Mouse (Mus musculus) thymus, adult 2 months (tissue): Measurements from ENCODE around the gene Nfia.

Experiments
- CTCF ChIP-seq: fragments of 200-500 bp; IDR thresholded peaks from 2 replicates; pipeline ENCODE4 v1.5.1; 2012; ENCODE audit warnings: mild to moderate bottlenecking, control low read depth, low read length, moderate library complexity, borderline replicate concordance; ENCODE audit not compliant: control insufficient read depth, poor library complexity, insufficient read depth; ENCODE audit errors: extremely low read depth
- POLR2A ChIP-seq: fragments of 200-500 bp; IDR thresholded peaks from 2 replicates; pipeline ENCODE4 v1.6.1; 2012; ENCODE audit warnings: mild to moderate bottlenecking, low read length, control low read depth, moderate library complexity; ENCODE audit not compliant: control insufficient read depth, poor library complexity, insufficient read depth; ENCODE audit errors: extremely low read depth

GRCm38 (mm10) chr4:97814515-97814914 is 42.0 kb downstream of the Nfia start:
- TF ChIP-seq CTCF (no peak), POLR2A (no peak)
